Mouse (Mus musculus) cerebellum, postnatal 14 days (tissue): ENCODE measurements around the gene Npm3.

Experiments
- DNase-seq, 2 experiments: peaks; one replicate each; pipeline ENCODE4 v3.0.0; 2021; ENCODE audit warnings: mixed read lengths in 2 of 2

The Npm3 gene

DNA sequence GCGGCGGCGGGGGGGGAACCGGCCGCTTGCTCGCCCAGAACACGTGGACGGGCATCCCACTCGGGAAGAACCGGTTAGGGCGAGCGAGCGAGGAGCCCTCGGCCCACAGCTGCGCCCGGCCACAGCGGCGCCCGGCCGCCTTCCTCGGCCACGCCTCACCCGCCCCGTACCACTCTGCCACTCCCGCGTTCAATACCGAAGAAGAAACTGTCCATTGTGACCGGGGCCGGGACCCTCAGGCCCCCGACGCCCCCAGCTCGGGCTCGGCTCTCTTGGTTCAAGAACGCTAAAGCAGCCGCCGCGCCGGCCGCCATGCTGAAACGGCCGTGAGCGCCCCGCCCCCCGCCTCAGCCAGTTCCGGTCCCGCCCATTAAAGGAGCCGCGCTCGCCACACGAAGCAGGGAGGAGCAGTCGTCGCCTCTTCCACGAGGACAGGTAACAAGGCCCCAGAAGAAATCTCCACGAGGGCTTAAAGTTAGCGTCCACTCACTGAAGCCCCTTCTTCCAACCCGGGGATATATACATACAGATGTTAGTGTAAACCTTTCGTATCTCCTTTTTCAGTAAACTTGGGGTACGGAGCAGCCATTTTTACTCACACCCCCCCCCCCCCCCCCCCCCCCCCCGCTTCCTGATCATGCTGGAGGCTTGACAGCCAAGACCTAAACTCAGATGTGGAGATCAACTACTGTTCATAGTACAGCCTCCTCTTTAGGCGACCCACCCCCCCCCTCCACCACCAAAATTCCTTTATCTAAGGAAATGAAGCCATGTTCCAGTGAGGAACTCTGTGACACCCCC is at the start of gene Npm3:
Gene Npm3, minus strand, starts transcription at position 349 of the 801 bp plus-strand sequence.
- DNase-seq, result peak; percentile 86 to 91

DNA sequence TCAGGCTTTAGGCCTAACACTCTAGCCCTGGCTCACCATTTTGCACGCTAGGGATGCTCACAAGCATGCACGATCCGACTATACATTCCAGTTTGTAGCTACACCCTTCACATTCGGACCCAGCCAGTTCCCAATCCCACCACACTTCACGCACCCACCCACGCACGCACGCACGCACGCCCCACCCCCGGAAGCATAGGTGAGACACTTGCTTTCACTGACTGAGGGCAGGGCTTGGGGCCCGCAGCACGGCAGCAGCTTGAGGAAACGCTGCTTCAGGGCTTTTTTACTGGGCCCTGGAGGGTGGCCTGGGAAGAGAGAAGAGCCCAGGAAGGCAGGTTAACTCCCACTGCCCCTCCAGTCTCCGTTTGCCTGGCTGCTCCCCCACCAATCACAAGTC is 47.5 kb upstream of the Npm3 start:
- DNase-seq, result no peak

DNA sequence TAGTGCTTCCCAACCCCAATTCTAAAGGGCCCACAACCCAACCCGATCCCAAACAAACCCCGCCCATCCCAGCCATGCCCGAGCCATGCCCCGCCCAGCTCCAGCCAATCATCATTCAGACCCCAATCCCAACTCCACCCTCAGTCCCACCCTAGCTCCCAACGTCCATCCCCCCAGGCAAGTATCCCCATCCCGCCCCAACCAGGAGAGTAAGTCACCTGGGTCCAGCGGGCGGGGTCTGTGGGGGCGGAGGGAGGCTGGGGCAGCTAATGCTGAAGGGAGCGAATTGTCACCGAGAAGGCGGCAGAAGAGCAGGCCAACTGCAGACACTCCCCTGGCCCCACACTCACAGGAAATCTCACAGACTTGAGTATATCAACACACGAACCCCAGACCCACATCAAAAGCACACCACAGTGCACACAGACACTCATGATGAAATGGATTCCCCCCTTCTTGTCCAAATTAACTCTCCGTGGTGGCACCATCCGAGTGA is 46.7 kb upstream of the Npm3 start:
- DNase-seq, result no peak

DNA sequence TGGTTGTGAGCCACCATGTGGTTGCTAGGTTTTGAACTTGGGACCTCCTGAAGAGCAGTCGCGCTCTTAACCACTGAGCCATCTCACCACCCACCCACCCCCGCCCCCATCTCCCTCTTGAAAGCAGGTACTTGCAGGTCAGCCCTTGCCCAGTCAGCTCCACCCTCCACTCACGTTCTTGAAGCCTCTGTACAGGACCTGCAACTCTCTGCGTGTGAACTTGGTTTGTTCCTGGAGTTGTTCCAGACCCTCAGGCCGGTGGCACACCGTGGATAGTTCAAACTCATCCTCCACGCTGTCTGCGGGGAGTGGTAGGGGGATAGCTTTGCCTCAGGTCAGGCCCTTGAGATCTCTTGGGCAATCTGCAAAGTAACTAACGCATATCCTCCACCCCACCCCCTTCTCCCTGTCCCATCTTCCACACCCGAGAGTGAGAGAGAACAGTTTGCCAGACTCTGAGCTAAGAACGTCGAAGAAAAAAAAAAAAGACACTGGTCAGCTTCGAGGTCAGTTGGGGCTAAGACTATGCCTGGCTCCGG is 46.1 kb upstream of the Npm3 start:
- no peak for DNase-seq

DNA sequence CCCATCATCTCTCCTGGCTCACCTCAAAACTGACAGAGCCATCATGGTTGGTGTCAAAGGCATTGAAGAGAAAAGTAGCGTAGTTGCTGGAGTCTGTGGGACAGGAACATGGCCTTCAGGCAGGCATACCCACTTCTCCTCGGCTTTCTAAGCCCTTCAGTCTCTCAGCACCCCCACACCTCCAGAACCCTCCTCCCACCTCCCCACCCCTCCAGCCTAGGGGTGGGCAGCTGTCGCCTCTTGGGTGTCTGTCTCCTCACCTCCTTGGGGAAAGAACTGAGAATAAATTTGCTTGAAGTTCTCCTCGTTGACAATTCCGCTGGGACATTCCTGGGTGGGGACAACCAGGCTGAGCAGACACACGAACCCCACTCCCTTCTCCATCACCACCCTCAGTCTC is 45.3 kb upstream of the Npm3 start:
- no peak for DNase-seq

DNA sequence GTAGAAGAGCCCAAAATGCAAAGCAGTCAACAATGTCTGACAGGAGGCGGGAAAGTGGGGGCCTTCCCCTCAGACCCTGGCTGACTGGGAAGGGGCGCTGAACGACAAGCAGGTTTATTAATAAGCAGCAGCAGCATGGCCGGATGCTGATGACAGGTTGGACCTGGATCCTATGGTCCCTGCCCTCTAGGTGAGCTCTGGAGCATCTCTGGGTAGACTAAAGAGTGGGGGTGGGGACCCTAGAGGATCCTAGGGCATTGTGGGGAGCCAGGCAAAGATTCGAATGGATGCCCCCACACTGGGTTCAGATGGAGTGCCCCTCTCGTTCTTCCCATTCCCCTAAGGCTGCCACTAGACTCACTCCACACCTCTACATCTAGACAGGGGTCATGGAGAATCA is 43.0 kb upstream of the Npm3 start:
- DNase-seq, result no peak

DNA sequence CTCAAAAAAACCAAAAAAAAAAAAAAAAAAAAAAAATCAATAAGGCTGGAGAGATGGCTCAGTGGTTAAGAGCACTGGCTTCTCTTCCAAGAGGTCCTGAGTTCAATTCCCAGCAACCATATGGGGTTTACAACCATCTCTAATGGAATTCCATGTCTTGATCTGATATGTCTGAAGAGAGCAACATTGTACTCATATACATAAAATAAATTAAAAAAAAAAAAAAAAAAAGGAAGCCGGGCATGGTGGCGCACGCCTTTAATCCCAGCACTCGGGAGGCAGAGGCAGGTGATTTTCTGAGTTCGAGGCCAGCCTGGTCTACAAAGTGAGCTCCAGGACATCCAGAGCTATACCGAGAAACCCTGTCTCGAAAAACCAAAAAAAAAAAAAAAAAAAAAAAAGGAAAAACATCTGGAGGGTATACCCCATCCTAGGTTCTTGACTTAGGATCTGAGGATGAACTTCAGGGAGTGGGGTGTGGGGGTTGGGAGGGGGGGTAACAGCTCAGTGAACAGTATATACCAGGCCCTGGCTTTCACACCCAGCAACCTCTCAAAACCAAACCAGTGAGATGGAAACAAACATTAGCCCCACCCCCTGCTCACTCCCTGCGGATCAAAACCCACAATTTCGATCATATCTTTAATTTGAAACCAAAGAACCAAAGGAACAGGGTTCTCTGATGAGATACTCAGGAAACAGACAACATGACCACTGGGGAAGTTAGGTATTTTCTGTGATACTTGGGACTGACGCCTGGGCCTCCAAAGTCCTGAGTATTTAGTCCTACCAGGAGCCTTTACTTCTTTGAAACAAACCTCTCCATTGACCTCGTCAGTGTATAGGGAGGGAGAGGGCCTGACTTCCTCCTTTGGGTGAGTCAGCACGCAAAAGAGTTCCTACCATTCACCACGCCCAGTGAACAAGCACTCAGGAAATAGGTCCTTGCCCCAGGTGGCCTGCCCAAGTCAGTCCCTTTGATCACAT is 40.8 kb upstream of the Npm3 start:
- no peak for DNase-seq

DNA sequence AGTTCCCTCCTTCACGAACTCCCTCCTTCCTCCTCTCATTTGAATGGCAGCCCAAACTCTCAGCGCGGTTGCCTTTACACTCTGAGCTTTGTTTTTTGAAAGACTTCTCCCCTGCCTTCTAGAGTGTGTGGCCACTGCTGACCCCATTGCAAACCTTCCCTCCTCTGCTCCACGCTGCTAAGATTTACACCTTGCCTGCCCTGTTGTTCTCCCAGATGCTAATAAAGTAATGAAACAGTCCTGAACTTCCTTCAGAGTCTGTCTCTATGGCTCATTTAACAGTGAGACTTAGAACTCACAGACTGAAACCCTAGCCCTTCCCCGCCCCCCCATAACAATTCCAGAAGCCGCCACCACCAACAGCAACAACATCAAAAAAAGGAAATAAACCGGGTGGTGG is 40.0 kb upstream of the Npm3 start:
- DNase-seq, result no peak

DNA sequence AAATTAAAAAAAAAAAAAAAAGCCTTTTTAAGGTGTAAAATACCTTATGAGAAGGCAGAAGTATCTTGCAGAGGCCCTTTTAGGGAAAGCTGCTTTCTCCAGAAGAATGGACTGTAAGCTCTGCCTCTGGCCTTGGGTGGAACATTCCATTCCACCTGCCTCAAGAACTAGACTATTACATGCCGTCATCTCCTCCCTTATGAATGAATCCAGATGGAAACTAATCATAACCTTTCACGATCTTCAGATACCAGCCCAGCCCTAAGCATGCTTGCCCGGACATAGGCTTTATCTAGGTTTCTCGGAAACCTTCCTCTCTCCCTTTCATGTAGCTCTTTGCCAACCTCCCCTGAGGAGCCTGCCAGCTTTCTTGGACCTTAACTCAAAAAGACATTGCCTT is 38.9 kb upstream of the Npm3 start:
- DNase-seq, result no peak

DNA sequence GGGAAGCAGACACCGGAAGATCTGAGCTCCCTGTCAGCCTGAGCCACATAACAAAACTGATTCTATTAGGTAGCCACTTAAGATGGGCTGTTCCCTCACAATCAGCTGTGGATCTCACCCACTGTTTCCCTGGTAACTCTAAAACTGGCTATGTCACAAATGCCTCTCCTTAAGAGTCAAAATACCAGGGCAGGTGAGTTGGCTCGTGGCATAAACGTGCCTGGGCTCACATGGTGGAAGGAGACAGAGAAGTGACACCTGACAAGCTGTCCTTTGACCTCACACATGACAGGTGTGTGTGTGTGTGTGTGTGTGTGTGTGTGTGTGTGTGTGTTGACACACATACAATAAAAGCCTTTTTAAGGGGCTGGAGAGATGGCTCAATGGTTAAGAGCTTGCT is 38.1 kb upstream of the Npm3 start:
- no peak for DNase-seq

DNA sequence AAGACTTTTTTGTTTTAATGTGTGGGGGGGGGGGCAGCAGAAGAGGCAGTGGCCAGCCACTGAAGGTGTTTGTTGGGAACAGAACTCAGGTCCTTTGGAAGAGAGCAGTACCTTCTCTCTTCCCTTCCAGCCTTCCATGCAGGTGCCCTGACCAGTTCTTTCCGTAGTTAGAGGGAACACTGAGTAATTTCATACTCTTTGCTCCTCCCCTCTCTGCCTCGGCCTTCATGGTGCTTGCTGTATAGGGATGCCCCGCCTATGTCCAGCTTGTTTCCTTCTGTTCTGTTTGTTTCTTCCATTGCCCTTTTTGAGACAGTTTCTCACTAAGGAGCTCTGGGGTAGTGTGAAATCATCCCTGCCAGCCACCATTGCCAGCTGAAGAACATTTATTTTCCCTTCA is 36.1 kb upstream of the Npm3 start:
- DNase-seq, result no peak

DNA sequence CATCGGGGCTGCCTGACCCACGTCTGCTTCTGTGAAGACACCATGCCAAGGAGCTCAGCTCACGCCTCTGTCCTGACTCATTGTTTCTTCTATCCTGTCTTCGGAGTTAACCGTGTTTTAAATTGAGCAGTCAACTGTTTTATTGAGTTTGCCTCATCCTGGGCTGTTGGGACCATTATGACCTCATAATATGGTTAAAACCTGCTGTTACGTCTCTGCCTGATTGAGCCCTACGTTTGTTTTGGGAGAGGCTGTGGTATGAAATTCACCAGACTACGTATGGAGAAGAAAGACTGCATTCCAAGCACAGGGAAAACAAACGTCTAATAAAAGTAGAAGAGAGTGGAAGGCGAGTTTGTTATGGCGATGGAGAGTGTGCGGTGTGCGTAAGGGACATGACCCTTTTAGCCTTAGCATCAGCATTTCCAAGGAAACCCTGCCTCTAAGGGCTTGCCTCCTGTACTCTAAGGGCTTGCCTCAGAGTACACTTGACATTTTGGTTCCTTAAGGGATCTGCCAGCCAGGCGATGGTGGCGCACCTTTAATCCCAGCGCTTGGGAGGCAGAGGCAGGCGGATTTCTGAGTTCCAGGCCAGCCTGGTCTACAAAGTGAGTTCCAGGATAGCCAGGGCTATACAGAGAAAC is 34.7 kb upstream of the Npm3 start:
- no peak for DNase-seq

DNA sequence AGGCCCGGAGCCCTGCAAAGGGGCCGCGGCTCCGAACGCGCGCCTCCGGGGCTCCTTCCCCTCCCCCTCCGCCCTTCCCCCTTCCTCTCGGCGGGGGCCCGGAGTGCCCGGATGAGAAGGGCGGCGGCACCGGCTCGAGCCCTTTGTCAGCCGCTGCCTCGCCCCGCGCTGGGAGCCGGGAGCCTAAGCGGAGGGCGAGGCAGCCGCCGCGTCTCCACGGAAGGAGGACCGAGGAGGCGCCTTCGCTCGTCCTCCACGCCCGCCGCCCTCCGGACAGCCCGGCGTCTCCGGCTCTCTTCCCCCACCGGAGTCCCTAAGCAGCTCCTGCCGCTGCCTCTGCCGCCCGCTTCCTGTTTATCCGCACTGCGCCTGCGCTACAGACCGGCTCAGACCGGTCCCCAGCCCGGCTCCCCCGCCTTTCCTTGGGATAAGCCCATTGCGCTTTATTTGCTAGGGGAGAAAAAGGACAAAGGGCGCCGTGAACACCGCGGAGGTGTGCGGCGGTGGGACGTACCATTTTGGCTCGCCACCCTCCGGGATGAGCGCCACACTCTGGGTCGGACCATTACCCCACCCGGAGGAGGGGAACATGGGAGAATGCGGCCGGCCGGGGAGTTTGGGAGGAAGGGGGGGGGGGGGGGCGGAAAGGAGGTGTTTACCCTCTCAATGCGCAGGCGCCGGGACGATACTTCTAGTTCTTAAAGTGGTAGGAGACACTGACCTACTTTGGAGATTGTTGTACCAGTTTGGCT is 34.0 kb upstream of the Npm3 start, which contains the start of gene Mgea5:
Gene Mgea5, minus strand, starts transcription at position 657 of the 752 bp plus-strand sequence.
- peak; percentile 98 for DNase-seq

DNA sequence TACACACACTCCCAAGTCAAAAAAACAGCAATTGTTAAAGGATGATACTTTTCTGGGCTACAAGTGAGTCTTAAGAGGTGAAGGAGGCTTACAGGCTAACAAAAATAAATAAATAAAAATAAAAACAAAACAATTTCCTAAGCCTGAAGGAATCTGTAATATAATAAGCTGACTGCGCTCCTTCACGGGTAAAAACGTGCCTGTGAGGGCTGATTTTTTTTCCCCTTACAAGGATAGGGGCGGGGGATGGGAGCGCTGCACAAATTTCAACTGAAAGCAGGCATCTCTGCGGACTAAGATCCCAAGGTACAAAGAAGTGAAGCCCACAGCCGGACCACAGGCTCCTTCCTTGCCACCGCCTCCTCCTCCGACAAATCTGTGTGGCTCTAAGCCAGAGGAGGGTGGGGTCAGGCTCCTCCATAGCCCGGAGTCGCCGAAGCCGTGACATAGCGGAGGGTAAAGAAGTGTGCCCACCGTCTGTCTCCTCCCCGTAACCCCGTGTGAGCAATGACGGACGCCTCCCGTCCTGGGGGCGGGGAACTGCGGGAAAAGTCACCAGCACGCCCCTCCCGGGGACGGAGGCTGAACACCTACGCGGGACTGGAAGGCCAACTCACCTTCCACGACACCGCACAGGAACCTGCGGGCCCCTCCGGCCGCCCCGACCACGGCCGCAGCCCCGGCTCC is 33.1 kb upstream of the Npm3 start:
- DNase-seq, result peak; percentile 86 to 88

DNA sequence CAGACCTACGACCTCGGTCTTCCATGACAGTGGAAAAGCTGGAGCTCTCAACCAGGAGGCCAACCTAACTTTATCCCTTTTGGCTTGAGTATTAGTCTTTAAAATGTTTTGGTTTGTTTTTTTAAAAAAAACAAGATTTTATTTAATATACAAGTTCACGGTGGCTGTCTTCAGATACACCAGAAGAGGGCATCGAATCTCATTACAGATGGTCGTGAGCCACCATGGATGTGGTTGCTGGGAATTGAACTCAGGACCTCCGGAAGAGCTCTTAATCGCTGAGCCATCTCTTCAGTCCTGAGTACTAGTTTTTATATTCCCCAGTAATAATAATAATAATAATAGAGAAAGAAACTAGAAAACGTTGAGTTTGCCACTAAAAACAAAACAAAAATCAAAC is 32.3 kb upstream of the Npm3 start:
- no peak for DNase-seq

DNA sequence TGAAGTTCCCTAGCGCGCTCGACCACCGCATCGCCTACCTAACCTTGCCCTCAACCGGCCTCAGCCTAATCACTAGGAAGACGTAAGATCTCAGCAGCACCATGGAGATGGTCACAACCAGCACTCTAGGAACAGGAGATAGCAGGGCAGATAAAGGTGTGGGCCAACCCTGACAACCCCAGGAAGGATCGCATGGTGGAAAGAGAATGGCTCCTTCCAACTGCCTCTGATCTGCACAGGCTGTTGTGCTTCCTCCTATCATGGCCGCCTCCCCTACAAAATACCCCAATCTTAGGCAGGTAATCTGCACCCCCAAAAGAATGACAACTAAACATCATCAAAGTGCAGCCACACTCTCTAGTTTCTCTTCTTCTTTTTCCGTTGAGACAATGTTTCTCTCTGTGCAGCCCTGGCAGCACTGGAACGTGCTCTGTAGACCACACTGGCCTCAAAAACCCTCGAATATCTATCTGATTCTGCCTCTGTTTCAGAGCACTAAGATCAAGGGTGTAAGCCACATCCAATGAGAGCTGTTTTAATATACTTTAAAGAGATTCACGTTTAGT is 31.0 kb upstream of the Npm3 start:
- no peak for DNase-seq

DNA sequence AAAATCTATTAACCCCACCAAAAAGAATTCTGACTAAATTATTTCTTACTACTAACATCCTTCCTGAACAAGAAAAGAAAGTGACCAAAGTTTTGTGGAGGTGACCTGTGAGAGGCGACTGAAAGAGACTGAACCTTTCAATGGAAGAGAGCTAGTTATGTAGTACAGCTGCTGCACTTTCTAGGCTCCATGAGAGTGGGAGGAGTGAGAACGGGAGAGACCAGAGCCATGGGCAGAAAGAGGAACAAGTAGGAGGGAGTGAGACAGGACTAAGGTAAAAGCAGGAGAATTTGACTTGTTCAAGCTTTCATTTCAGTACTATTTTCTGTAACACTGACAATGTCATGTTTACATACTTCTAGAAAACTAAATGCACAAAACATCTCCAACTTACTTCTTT is 26.1 kb upstream of the Npm3 start:
- no peak for DNase-seq

DNA sequence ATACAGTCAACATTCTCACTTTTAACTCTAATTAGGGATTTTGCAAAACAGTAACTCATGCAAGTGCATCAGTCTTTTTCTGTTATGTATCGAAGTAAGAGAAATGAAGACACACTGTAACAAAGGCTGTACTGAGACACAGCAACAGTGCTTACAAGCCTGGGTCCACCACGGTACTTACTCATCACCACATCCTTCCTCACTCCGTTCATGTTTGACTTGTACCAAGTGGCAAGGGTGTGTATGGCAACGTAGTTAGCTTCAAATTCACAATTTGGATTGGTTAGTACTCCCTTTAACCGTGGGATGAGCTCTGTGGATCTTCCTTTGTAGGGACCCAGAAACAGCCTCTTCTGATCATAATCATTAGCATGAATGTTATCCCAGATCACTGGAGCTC is 22.1 kb upstream of the Npm3 start:
- no peak for DNase-seq

DNA sequence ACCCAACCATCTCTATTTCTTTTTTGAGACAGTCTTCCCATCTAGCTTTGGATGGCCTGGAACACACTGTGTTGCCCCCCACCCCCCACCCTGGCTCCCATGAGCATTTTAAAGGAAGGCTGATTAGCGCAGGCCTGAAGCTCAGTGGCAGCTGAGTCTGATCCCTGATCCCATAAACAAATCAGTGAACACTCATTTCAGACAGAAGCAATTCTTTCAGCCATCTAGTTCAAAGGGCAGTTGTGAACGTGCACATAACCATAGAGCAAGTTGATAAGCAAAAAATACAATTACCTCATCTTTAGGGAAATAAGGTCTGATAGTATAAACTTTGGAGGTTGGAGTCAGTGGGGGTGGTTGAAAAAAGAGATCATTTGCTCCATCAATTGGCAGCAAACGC is 11.4 kb upstream of the Npm3 start:
- no peak for DNase-seq

DNA sequence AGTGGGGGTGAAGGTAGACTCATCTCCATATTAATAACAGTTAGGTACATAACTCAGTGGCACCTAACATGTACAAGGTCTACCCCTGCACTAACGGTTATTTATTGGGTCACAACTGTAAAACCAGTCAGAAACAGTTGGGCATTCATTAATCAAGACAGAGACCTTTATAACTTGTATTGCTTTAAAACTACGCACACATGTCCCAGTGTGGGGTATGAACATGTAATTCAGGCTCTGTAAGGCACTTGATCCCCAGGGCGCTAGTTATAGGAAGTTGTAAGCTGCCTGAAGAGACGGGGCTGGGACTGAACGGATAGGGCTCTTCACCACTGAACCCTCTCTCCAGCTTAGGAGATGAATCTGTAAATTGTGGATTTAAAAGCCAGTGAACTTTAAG is 9.3 kb upstream of the Npm3 start:
- DNase-seq, result no peak

DNA sequence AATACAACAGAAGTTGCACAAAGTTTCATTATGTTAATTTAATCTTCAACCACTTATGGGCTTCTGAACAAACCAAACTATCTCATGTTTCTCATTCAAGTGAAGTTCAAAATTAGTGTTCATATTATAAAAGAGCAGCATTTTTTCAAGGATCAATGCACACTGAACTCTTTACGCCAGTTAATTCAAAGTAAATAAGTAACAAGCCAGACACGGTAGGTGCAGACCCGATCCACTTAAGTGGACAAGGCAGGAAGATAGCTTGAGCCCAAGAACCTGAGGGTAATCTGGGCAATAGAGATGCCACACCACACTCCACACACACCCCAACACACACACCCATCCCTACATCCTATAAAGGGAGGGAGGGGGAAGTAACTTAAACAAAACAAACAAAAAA is 4.2 kb upstream of the Npm3 start:
- DNase-seq, result no peak
